Mouse (Mus musculus): ENCODE data around the gene Gm20388.
A peak's percentile ranks its signal among the peaks of the same experiment; 100 is the strongest.

Gm20388 gene

DNA sequence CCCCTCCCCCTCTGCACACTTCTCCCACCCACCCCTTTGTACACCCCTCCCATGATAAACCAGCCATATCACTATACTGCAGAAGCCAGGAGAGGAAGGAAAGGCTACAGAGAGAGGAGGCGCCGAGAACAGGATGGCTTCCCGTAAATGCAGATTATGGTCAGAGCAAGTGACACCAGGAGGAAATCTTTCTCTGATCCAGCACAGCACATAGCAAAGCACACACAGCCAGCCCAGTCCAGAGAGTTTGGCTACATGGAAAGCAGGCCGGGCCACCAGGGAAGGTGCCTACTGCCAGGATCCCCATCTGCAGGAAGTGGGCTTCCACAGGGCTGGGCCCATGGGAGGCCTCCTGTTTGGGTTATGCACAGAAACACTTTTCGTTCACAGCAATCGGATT is 4383.8 kb downstream of the Gm20388 start:
- no peak for DNase-seq (ENCODE audit: low read depth)

GRCm38 (mm10) chr8:124294900-124295299 is 4384.3 kb downstream of the Gm20388 start:
- DNase-seq (ENCODE audit: low read depth), result no peak

DNA sequence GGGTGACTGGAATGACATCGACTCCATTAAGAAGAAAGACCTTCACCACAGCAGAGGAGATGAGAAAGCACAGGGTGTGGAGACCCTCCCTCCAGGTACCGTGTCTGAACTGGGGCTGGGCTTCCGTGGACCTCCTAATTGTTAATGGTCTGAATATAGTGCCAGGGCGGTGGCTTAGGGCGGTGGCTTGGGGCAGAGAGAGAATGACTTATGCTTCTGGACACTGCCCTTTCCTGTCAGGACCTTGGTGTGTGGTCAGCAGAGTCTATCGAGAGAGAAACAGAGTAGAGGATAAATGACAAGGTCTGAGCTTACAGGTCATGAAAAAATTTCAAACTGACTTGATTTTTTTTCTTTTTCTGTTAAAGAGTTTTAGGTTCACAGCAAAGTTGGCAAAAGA is 4384.7 kb downstream of the Gm20388 start:
- no peak for DNase-seq (ENCODE audit: low read depth)

DNA sequence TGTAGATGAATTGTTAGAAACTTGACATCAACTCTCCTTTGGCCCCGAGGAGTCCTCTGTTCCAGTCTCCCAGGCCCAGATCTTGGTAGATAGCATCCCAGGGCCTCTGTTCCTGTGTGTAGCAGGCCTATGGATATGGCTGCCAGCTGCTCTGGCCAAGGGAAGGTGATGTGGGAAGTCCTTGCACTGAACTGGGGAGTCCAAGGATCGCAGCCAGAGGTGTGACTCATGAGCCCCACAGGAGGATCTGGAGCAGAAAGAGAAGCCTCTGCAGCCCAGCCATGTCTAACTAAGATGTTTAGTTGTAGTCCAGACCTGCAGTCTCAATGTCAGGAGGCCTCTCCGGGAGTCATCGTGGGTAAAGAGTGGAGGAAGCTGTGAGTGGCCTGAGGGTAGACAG is 4390.9 kb downstream of the Gm20388 start:
- peak; percentile 87 for DNase-seq (ENCODE audit: low read depth)

DNA sequence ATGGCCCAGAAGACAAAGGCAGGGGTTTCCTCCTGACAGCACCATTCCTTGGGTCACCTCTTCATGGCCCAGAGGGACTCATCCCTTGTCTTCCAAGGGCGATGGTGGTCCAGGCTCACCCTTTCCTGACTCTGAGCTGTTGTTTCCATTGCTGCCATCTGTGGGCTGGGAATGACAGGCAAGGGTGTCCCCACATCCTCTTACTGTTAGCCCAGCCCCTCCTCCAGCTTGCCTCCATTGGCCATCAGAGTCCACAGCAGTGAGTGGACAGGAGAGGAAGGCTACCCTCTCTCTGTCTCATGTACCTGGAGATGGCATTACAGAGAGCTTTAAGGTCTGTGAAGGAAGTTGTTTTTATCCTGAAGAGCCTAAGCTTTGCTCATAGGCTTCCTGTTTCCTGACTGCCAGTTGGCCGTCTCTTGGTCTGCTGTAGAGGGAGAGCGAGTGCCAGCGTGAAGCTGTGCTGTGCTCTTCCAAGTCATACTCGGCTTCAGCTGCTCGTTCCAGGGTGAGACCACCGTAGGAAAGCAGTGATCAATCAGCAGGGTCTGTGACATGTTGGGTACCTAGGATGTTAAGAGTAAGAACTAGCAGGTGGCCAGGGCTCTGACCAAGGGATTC is 4391.4 kb downstream of the Gm20388 start:
- no peak for DNase-seq (ENCODE audit: low read depth)

DNA sequence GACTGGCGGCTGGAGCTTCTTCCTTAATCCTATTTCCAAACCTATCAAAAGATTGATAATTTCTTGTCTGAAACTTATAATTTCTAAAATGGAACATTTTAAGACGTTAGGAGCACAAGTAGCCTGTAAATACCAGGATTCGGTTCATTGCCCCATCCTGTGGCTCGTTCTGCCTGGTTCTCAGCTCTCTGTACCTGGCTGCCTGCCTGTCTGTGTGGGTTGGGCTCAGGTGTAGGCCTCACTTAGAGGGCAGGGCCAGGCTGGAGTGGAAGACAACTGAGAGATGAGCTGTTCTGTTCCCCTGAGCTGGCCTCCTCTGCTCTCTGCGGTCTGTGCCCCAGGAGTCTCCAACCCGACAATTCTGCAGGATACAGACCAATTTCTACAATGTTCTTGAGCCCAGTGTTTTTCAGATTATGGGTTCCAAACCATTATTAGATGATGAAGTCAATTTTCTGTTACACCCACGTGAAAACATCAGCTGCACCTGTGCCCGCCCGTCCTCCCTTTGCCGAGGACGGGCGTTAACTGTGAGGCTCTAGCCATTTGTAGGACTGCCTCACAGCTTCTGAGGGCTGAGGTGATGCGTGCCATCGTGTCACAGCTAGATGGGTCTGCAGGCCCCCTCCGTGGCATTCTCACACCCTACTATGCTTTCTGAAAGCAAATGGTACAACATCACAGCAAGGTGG is 4392.7 kb downstream of the Gm20388 start:
- DNase-seq (ENCODE audit: low read depth), result no peak

GRCm38 (mm10) chr8:124304141-124304540 is 4393.5 kb downstream of the Gm20388 start:
- DNase-seq (ENCODE audit: low read depth), result no peak

DNA sequence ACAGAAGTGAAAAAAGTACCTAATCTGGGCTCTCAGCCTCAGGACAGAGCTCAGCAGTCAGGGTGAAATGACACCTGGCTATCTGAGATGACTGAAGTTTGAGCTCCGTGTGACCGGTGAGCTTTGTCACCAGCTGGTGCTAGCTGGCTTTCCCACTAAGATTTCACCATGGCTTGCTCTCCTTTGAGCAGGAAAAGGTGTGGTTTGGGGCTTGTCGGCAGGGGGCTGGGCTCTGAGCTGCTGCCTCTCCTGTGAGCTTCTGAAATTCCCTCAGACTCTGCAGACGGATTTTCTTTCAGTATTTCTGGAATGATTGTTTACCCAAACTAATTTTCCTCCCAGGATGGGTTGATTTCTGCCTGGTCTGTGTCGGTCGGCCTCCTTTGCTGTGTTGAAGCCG is 4395.9 kb downstream of the Gm20388 start:
- DNase-seq (ENCODE audit: low read depth), result no peak

GRCm38 (mm10) chr8:124307700-124308099 is 4397.1 kb downstream of the Gm20388 start:
- DNase-seq (ENCODE audit: low read depth), result no peak

- DNase-seq (ENCODE audit: low read depth), result no peak
Observed at GRCm38 (mm10) chr8:124310509-124310908, 4399.9 kb downstream of the Gm20388 start.

- no peak for DNase-seq (ENCODE audit: low read depth)
Observed at GRCm38 (mm10) chr8:124311111-124311510, 4400.5 kb downstream of the Gm20388 start.

- DNase-seq (ENCODE audit: low read depth), result no peak
Observed at GRCm38 (mm10) chr8:124311723-124312122, 4401.1 kb downstream of the Gm20388 start.

DNA sequence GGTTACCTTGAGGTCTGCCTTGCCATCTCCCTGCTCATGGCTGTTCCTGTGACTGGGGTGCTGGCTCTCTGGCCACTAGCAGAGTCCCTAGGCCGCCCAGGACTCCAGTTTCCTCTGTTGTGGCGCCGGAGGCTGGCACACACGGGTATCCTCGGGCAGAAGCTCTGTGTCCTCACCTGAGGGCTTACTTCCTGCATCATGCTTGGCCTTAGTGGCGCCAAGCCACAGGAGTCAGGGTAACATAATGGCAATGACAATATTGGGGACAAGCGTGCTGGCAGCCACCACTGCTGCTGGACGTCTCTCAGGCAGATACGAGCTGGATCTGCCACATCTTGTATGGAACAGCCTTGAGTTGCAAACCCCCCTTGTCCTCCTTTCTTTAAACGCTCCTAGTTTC is 4401.6 kb downstream of the Gm20388 start:
- DNase-seq (ENCODE audit: low read depth), result no peak

GRCm38 (mm10) chr8:124314803-124315202 is 4404.2 kb downstream of the Gm20388 start:
- DNase-seq (ENCODE audit: low read depth), result peak; percentile 25

DNA sequence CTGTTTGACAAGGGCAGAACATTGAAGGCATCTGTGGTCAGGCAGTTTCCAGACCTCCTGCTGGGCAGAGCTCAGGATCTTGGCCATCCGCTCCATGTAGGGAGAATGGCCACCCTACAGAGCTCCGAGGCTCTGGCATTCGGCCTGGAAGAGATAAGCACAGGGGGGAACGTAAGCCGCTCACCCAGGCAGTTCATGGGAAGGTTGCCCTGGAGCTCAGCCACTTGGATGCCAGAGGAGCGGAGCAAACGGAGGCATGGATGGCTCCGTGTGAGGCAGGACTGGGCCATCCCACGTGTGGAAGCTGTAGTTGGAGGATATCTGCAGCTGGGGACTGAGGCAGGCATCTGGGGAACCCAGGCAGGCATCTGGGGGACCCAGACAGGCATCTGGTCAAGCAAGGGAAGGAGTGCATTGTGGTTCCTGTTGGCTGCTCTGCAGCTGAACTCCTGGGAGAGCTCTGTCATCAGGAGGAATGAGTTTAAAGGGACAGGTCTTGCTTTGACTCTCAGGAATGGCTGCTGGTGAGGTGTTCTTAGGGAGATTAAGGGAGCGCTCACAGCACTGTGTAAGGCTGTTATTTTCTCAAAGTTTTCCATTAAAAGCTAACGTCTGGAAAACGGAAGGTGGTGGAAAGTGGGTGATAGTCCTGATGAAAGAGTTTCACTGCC is 4406.0 kb downstream of the Gm20388 start:
- DNase-seq (ENCODE audit: low read depth), result peak; percentile 76

GRCm38 (mm10) chr8:124317191-124317682 is 4406.6 kb downstream of the Gm20388 start:
- DNase-seq (ENCODE audit: low read depth), result peak; percentile 53

- DNase-seq (ENCODE audit: low read depth), result no peak
Observed at GRCm38 (mm10) chr8:124317821-124318220, 4407.2 kb downstream of the Gm20388 start.

DNA sequence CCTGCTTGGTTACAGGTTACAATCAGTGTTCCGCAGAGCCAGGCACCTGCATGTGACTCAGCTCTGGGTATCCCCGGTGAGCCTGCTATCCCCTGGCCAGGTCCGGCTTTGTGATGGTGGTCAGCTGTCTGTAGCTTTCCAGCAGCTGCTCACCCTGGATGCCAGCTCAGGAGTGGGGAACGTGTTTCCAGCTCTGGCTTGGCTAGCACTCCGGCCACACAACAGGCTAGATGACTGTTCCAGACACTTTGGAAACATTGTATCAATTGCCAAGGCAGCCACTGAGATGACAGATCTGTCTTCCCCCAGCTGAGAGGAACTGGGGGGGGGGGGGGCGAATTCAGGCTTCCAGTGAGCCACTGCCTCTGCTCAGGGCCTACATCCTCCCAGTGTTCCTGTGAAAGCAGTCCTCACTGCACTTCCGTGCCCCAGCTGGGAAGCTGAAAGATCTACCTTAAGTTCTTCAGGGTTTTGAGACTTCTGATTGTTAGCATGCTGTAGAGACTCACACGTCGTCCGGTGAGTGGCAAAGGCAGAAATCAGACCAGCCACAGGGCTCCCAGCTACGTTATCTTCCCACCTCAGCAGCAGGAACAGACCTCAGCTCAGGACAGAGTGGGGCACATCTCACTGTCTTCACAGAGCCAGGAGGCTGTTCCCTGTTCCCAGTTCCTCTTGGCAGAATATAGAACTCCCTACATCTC is 4408.1 kb downstream of the Gm20388 start:
- DNase-seq (ENCODE audit: low read depth), result peak; percentile 57

GRCm38 (mm10) chr8:124319316-124319652 is 4408.6 kb downstream of the Gm20388 start:
- no peak for DNase-seq (ENCODE audit: low read depth)

DNA sequence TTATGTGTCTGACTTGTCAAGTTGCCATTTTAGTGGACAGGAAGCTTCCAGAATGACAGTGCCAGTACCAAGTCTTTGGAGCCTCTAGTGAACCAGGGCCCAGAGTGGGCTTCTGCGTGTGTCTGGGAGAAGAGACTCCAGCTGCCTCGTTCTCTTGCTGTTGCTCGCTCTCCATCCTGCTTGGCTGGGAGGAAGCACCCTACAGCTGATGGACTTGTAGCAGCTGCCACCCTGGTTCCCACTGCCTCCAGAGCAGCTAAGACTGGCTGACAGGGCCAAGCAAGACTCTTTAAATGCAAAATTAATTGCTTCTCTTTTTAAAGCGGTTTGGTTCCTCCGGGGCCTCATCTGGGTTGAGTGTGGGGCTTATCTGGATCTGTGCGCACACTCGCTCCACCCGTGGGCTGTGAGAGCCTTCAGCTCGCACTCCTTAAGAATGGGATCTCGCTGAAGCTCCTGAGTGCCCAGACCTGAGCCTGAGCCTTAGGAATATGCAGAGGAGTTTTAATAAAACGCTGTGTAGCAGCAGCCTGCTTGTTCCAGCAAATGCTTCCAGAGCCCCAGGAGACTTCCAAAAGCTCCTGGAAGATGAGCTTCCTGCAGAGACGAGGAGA is 4410.7 kb downstream of the Gm20388 start:
- DNase-seq (ENCODE audit: low read depth), result no peak

- DNase-seq (ENCODE audit: low read depth), result no peak
Observed at GRCm38 (mm10) chr8:124323356-124323755, 4412.7 kb downstream of the Gm20388 start.

DNA sequence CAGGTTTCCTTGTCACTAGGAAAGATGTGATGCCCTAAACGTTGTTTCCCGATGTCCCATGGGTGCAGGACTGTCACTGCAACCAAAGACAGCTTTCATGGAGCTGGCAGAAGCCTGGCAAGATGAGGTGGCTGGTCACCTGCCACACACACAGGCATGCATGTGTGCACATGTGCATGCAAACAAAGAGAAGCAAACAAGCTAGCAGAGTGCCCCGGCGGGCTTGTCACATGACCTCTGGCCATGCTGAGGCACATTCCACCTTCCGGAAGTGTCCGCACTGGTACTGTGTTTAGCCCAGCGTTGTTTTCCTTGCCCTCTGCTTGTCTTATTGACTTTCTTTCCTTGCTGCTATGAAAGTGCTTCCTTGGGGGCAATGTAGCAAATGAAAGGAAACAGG is 4417.6 kb downstream of the Gm20388 start:
- DNase-seq (ENCODE audit: low read depth), result no peak

All from NIH3T3 (cell line).